Mouse (Mus musculus): Measurements from ENCODE around the gene Dclk1.

- TF ChIP-seq POLR2A (IDR thresholded peaks at IDR 0.05; ENCODE audit: low read depth, low read length): no peak
- TF ChIP-seq CTCF (conservative IDR thresholded peaks at IDR 0.05; ENCODE audit: insufficient read depth, insufficient read length, low read depth, low read length): no peak
These were observed 204.5 kb downstream of the Dclk1 start for GRCm38 (mm10) chr3:55446681-55447080.

Measured in kidney, adult 2 months (tissue).